Mouse (Mus musculus) adipocyte (in vitro differentiated cells): Measurements from ENCODE around the gene Gm11492.
A peak's percentile ranks its signal among the peaks of the same experiment; 100 is the strongest.

ENCODE experiments used
- DNase-seq: peaks from one replicate; pipeline ENCODE4 v3.0.0-alpha.2; 2016; ENCODE audit warnings: low spot score

The Gm11492 gene

DNA sequence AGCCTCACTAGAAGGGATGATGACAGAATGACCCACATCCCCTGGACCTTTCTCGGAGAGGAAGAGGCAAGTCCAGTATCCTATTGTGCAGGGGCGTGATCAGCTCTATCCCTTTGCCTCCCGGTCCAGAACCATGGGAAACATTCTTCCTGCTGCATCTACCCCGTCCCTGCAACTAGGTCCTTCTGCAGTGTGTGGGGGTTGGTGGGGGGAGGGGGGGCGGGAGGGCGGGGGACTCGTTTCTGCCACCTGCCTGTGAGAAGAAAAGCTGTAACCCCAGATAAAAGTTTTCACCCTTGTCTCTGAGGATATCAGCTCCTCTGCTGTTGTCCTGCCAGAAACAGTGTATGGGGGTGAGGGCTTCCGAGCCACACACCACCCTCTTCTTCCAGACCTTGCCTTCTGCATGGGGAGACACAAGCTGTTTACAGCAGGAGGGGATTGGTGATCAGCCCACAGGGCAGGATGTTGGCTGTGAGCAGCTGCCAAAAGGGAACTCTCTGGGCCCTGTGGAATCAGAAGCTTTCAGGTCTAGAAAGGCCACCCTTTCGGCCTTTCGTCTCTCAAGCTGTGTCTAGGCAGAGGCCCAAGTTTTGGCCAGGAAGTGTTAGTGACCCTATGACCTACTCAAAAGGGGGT, 12.6 kb downstream of the Gm11492 start:
- no peak for DNase-seq

GRCm38 (mm10) chr11:87579713-87580112, 13.3 kb downstream of the Gm11492 start:
- no peak for DNase-seq

DNA sequence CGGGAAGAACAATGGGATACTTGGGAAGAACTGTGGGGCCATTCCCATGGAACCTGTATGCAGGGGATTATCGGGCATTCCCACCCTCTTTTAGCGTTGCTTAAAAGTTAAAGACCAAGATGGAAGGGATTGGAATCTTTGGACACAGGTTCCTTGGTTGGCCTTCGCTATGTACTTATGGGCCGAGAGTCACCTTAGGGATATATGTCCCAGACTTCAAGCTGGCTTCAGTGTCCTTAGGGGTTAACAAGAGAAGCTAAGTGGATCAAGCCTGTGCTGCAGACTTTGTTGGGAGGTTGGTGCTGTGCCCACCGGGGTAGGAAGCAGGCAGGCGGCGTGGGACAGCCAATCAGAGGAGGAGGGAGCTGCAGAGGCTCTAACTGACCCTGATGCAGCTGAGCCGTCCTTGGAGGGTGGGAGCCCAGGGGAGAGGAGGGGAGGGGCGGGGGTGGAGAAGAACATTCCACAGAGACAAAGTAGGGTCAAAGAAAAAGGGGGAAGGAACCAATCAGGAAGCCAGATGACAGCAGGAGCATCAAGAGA, 14.2 kb downstream of the Gm11492 start:
- DNase-seq, result no peak

DNA sequence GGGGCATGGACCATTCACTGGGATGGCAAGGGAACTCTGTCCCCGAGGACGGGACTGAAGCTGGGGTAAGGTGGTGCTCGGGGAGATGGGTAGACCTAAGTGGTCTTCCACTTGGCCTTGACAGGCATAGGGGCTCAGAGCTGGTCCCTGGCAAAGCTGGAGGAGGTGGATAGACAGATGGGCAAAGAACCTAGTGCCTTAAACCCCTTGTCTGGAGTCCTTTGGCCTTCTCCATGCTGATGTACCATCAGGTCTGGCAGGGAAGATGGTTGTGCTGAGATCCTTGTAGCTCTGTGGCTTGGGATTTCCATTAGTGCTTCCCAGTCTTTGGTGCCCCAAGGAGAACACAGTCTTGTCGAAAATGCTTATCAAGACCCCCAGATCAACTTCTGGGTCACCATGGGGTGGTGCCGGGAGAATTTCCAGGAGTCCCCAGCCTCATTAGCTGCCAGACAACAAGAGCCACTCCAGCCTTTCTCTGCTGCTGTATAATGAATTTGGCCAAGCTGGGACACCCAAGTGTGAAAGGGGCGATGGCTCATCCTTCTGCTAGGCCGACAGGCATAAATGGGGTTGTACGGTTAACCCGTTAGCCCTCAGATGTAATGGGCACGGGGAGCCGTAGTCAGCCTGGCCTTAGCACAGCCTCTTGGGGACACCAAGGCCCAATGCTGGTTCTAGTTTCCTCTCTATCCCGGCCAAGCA, 14.9 kb downstream of the Gm11492 start:
- no peak for DNase-seq

DNA sequence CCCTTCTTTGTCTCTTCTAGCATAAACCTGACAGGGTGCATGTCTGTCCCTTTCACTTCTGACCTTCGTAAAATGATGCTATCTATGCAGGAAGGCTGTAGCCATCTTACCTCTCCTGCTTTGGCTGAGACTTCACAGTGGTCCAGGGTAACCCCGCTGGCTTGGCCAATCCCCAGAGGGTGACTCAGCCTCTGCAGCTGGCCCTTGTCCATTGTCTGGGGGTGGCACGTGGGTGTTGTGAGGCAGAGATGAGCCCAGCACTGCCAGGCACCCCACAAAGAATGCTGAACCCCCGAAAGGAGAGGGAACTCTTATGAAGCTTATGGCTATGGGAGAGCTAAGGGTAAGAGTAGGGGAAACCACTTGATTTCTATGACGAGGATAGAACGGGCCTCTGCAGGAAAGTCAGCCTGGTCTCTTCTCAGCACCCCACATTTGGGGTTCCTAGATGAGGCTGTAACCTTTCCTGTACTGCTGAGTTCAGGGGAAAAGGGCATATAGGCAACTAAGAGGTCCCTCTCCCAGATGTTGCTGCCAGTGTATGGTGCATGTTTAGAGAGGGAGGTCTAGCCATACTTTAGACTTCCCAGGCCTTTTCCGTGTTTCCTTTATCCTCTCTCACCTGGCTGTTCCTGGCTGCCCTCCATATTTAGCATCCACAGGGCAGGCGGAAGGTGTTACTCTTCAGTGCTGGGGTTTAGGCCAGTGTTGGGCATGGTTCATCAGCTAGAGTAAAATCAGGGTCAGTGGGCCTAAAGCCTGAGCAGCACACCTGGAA, 15.7 kb downstream of the Gm11492 start:
- DNase-seq, result no peak

DNA sequence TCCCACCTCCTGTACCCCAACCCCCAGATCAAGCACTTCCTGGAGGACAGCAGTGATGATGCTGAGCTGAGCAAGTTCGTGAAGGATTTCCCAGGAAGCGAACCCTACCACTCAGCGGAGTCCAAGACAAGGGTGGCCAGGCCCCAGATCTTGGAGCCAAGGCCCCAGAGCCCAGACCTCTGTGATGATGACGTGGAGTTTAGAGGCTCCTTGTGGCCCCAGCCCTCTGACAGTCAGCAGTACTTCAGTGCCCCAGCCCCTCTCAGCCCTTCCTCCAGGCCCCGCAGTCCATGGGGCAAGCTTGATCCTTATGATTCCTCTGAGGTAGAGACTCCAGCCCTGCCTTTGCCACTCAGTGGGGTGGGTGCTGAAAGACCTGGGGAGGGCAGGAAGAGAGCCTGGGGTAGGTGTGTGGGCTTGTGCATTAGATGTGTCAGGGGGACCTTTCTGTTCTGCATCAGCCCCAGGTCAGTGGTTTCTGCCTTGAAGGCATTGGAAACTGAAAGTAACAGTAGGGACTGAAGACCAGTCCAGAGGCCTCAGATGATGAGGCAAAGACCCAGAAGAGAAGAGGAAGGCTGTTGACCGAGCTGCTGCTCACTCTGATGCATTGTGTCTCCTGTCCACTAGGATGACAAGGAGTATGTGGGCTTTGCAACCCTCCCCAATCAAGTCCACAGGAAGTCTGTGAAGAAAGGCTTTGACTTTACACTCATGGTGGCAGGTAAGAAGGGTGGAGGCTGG, 17.0 kb downstream of the Gm11492 start:
- DNase-seq, result no peak

DNA sequence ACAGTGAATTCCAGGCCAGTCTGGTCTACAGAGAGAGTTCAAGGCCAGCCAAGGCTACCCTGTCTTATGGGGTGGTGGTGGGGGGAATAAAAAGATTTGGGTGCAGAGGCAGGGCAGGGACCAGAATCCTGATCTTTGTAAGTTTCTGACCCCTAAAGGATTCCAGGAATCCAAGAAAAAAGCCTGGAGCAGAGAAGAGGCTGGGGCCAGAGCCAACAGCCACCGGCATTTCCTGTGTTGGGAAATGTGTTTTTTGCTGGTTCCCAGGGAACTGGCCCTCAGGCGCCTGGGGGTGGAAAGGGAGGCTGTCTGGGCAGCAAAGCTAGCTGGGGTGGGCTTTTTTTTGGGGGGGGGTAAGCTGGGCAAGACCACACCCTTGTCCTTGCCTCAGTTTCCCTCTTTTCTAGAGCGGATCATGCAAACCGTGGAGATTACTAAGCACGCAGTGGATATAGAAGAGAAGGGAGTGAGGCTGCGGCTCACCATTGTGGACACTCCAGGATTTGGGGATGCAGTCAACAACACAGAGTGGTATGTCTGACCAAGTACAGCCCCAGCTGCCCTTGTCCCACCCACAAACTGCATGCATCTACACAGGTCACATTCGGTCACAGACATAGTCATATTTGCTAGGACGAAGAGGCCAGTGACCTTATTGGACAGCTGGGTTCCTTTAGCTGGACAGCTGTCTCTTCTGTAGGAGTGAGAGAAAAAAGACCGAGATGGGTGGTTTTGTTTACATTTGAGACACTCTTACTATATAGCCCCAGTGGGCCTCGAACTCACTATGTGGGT, 18.5 kb downstream of the Gm11492 start:
- peak; percentile 80 for DNase-seq

DNA sequence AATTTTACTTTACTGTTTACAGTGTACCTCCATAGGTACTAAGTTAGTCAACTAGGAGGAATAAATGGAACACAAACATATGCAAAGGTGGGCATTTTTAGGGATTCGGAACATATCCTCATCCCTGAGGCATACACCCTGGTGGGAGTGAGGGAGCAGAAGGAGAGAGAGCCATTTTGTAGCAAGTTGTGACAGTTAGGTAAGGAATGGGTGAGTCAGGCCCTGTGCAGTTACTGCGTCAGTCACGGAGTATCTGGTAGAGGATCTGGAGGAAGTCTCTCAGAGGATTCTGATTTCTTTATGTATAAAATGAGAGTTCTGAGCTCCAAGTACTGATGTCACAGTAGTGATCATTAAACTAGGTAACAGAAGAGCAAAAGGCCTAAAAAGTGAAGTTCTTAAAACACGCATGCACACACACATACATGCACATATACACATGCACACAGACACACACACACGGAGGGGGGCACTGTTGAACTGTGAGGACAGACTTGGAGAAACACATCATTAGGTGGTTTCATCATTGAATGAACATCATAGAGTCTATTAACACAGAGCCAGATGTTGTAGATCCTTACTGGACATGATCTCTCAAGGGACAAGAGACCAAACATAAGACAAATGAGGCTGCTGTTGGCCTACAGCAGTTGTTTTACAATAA, 20.9 kb downstream of the Gm11492 start:
- no peak for DNase-seq

DNA sequence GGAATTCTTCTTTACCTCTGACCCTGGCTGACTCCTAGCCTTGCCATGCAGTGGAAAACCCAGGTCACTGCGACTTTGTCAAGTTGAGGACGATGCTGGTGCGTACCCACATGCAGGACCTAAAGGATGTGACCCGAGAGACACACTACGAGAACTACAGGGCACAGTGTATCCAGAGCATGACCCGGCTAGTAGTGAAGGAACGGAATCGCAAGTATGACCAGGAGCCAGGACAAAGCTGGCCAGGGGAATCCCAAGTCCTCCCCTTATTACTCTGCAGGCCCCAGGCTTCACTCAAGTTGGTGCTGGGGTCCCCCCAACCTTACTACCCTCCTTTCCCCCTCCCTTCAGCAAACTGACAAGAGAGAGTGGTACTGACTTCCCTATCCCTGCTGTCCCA, 23.2 kb downstream of the Gm11492 start:
- DNase-seq, result no peak

GRCm38 (mm10) chr11:87590841-87591525, 24.5 kb downstream of the Gm11492 start:
- peak; percentile 64 for DNase-seq

- peak; percentile 100 for DNase-seq
Measured at GRCm38 (mm10) chr11:87591526-87592353, 25.3 kb downstream of the Gm11492 start, which contains the start of gene Mtmr4. Gene Mtmr4 (plus strand): TSS chr11:87592162.

DNA sequence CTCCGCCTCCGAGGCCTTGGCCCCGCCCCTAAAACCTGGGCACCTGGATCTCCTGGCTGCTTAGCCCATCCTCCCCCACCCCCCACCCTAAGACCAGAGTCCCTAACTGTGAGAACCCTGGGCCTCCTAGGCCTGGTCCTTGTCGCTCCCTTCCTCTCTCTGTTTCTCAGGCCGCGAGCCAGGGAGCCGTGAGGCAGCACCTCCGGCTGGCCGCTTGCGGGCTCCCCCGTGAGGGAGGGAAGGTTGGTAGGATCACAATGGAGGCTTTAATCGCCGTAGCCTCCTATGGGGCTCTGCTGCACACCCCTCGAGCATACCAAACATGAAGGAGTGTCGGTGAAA, 25.9 kb downstream of the Gm11492 start:
- no peak for DNase-seq

GRCm38 (mm10) chr11:87592713-87593598, 26.5 kb downstream of the Gm11492 start:
- DNase-seq, result peak; percentile 60

- peak; percentile 79 for DNase-seq
Measured at GRCm38 (mm10) chr11:87595327-87595841, 28.9 kb downstream of the Gm11492 start.

DNA sequence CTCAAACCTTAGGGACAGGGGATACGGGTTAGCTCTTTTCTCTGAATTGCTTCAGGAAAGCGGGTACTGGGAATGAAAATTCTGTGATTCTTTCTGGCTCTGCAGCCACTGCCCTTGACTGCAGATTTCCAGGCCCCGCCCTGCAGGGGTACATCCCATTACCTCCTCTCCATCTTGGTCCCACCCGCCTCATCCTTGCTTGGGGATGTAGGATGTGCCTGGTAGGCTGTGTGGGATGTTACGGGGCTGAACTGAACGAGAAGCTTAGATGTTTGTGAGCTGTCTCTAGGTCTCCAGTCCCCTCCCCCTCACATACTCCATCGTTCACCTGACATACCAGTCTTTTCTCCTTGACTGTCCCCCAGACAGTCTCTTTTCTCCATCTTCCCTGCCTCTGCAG, 29.5 kb downstream of the Gm11492 start:
- DNase-seq, result no peak

- no peak for DNase-seq
Measured at GRCm38 (mm10) chr11:87596492-87596891, 30.0 kb downstream of the Gm11492 start.

DNA sequence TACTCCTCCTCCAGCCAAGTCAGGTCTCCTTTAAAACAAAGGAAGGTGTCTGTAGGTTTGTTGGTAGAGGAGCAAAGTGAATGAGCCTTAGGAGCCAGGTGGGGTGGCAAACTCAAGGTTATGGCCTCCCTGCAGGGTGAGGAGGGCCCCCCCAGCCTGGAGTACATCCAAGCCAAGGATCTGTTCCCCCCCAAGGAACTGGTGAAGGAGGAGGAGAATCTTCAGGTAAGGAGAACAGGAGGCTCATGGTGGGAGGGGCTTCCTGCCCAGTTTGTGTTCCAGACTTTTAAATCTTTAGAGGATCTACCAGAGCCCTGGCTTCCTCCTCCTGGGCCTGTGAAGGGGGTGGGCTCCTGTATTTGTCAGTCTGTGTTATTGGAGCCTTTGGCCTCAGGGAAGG, 30.6 kb downstream of the Gm11492 start:
- DNase-seq, result no peak
